Mouse (Mus musculus) hindbrain, postnatal 0 days (tissue): ENCODE results near the gene Arhgap8. TPM values are rescaled to one million over a fixed set of nuclear protein-coding genes. Genes with fewer than 3 reads are reported as not detected.

Source experiments
- ATAC-seq: fragments of 200-750 bp; cut with Nextera tagmentation; 2 replicates; pipeline ENCODE4 v1.8.0; 2017; ENCODE audit warnings: mild to moderate bottlenecking, moderate TSS enrichment, moderate library complexity
- DNase-seq: peaks from one replicate; pipeline ENCODE4 v3.0.0-alpha.2; 2015; ENCODE audit warnings: low spot score
- H3K27ac ChIP-seq: fragments of 300-500 bp; sonication (generic); 2 replicates; pipeline ENCODE4 v1.5.1; 2014; ENCODE audit warnings: mild to moderate bottlenecking
- H3K27me3 ChIP-seq: fragments of 300-500 bp; sonication (generic); 2 replicates; pipeline ENCODE4 v1.6.1; 2014; ENCODE audit warnings: low read length, mixed read lengths; ENCODE audit not compliant: insufficient read depth
- H3K36me3 ChIP-seq: fragments of 300-500 bp; sonication (generic); 2 replicates; pipeline ENCODE4 v1.6.1; 2014; ENCODE audit warnings: low read length, mixed read lengths; ENCODE audit not compliant: insufficient read depth
- H3K4me1 ChIP-seq: fragments of 300-500 bp; sonication (generic); 2 replicates; pipeline ENCODE4 v1.6.1; 2014; ENCODE audit warnings: antibody characterized with exemption, low read length, mixed read lengths; ENCODE audit not compliant: insufficient read depth
- H3K4me2 ChIP-seq: fragments of 300-500 bp; sonication (generic); 2 replicates; pipeline ENCODE4 v1.6.1; 2014; ENCODE audit warnings: low read depth, mild to moderate bottlenecking, low read length, moderate library complexity, mixed read lengths
- H3K4me3 ChIP-seq: fragments of 300-500 bp; sonication (generic); 2 replicates; pipeline ENCODE4 v1.5.1; 2014; ENCODE audit warnings: low read length
- H3K9ac ChIP-seq: fragments of 300-500 bp; sonication (generic); replicated peaks from 2 replicates; pipeline ENCODE4 v1.6.1; 2014; ENCODE audit warnings: mild to moderate bottlenecking, low read length, moderate library complexity, mixed read lengths
- H3K9me3 ChIP-seq: fragments of 300-500 bp; sonication (generic); 2 replicates; pipeline ENCODE4 v1.6.1; 2016; ENCODE audit warnings: low read length, mixed read lengths
- CTCF ChIP-seq: IDR thresholded peaks from 2 replicates; pipeline ENCODE4 v1.5.1; 2016; ENCODE audit warnings: antibody characterized with exemption, control low read depth, low read depth
- WGBS: fragments of 180-500 bp; shearing (Covaris S2); extraction: QIAGEN DNeasy Blood & Tissue Kit; methylation state at CpG from one replicate; pipeline ENCODE4 v1.1.7; 2014; 5-methylcytosine and 5-hydroxymethylcytosine counted together
- polyA plus RNA-seq: library from polyadenylated mRNA; unstranded; fragments of >200 nt; fragmentation: Nextera tagmentation; extraction: Ambion mirVana; gene quantifications from 2 replicates; pipeline ENCODE4 v1.2.1, GENCODE M21; 2015
- total RNA-seq: library from RNA; depleted of rRNA; stranded (reverse); fragments of >200 nt; gene quantifications from 2 replicates; pipeline ENCODE4 v1.2.3, GENCODE M21; 2014

Arhgap8 gene
- total and polyA plus RNA-seq, 2 experiments from 2014 or later, result 0.26 to 0.80 TPM

DNA sequence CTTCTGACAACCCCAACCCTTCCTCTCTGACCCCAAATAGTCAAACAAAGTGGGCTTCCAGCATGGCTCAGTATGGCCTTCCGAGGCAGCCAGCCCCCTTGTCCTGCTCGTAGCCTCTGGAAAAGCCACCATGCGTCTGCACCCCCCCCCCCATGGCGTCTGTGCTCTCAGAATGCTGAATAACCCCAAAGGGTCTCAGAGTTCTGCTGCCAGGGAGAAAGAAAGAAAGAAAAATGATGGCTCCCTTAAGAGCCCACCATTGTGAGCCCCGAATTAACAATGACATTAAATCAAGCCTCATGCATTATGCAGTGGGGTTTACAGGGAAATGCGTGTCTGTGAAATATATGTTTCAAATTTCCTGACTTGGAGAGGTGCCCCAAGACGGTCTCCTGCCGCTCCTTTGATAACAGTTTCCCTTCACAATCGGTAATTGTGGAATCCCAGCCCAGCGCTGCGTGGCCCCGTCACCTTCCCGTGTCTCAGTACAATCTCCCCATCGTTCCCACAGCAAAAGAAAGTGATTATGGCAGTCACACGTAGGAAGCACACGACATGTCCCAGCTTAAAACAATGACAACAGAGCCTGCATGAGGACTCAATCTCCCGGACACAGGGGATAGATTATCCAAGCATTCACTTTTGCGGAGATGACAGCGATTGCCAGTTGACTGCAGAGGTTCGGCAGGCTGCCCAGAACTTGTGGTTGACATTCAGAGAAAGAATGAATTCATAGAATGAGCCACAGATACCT, 55.7 kb downstream of the Arhgap8 start:
- no peaks in the 10 kb centered on the region for H3K27me3 ChIP-seq
- peak; percentile 63 for DNase-seq
- whole genome bisulfite sequencing, result 12% methylated on average over 20 of the region's 20 CpGs
- H3K36me3 ChIP-seq, result no peaks in the 10 kb centered on the region
- no peaks in the 10 kb centered on the region for H3K9me3 ChIP-seq
- no peak overlapping the region; the same call in 1 of the 2 replicates for H3K4me3 ChIP-seq
- no peak for ATAC-seq
- 0 out of 2 replicates have a peak, but pooled peaks cover 7% of the 10 kb centered on the region for H3K4me1 ChIP-seq
- H3K9ac ChIP-seq, result no peak overlapping the region
- peak overlapping the region; percentile 34 for H3K4me2 ChIP-seq
- TF ChIP-seq CTCF, result no peak
- 0 out of 2 replicates have a peak overlapping the region, but pooled peaks have one; percentile 0 for H3K27ac ChIP-seq

DNA sequence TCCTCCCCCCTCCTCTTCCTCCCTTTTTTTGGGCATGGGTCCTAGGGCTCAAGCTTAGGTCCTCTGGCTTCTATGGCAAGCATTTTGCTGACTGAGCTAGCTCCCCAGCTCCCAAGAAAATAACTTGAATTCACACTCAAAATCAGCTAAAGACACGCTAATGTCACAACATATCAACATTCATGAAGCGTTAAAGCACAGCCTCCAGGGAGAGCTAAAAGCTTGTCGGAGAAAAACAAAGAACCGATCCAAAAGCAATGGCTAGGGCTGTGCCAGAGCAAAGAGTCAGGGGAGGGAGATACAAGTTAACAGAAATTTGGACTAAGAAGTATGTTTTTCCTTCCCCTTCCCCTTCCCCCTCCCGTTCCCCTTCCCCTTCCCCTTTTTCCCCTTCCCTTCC, 58.7 kb downstream of the Arhgap8 start:
- no peak for TF ChIP-seq CTCF
- H3K4me1 ChIP-seq, result 0 out of 2 replicates have a peak, but pooled peaks cover 7% of the 10 kb centered on the region
- H3K9ac ChIP-seq, result no peak overlapping the region
- no peak overlapping the region for H3K4me2 ChIP-seq
- H3K36me3 ChIP-seq, result no peaks in the 10 kb centered on the region
- no peak overlapping the region for H3K27ac ChIP-seq
- ATAC-seq (no peak), DNase-seq (peak; percentile 40)
- H3K9me3 ChIP-seq, result no peaks in the 10 kb centered on the region
- no peak overlapping the region for H3K4me3 ChIP-seq
- no peaks in the 10 kb centered on the region for H3K27me3 ChIP-seq
- WGBS, result 15% methylated on average over 5 of the region's 5 CpGs

DNA sequence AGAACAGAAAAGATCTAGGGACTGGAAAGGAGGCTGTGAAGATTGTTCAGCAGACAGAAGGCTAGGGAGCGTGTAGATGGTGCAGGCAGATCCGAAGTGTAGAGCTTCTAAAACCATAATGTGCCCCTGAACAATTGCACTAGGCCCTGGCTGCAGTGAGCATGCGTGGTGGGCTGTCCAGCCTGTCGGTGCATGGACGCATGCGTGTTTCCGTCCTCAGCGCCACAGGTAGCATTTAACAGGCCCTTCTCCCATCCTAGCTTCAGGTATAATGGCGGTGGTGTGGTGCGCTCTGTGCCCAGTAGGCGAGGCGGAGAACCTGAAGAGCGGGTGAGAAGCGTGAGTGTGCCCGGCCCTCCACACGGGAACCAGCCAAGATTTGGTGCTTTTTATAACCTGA, 65.0 kb downstream of the Arhgap8 start:
- 96% methylated on average over 16 of the region's 16 CpGs for WGBS
- TF ChIP-seq CTCF, result no peak

GRCm38 (mm10) chr15:84787161-84787560, 67.3 kb downstream of the Arhgap8 start:
- DNase-seq, result no peak
- H3K4me1 ChIP-seq, result no peaks in the 10 kb centered on the region

More for the DNA sequence above, 65.0 kb downstream of the Arhgap8 start:
- DNase-seq, result no peak
- H3K4me1 ChIP-seq, result no peaks in the 10 kb centered on the region
- H3K4me3 ChIP-seq, result no peak overlapping the region
- peaks cover 4% of the 10 kb centered on the region; the same call in 1 of the 2 replicates for H3K36me3 ChIP-seq
- H3K4me2 ChIP-seq, result no peak overlapping the region
- no peak overlapping the region for H3K27ac ChIP-seq
- no peaks in the 10 kb centered on the region for H3K9me3 ChIP-seq
- ATAC-seq, result no peak
- H3K27me3 ChIP-seq, result no peaks in the 10 kb centered on the region
- no peak overlapping the region for H3K9ac ChIP-seq

DNA sequence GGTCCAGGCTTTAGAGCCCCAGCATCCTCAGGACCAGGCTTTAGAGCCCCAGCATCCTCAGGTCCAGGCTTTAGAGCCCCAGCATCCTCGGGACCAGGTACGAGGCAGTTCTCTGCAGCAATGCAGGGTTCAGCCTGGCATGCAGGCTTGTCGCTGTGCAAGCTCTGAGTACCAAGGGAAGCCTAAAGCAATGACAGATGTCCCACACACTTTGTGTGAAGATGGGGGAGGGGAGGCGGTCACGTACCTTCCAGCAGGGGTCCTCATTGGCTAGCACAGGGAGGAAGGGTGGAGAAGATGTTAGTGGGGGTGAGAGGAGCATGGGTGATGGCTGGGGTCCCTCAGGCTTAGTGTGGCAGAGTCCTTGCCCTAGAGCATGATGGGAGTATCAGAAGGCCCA, 73.8 kb downstream of the Arhgap8 start:
- no peak overlapping the region for H3K27ac ChIP-seq
- peak; percentile 22 for DNase-seq
- H3K4me2 ChIP-seq, result no peak overlapping the region
- WGBS, result 78% methylated on average over 5 of the region's 5 CpGs
- no peaks in the 10 kb centered on the region for H3K27me3 ChIP-seq
- no peak overlapping the region for H3K4me3 ChIP-seq
- H3K9ac ChIP-seq, result no peak overlapping the region
- peak; percentile 37 for TF ChIP-seq CTCF
- ATAC-seq, result no peak
- no peaks in the 10 kb centered on the region for H3K4me1 ChIP-seq
- H3K36me3 ChIP-seq, result peaks cover 8% of the 10 kb centered on the region; the same call in 1 of the 2 replicates
- H3K9me3 ChIP-seq, result no peaks in the 10 kb centered on the region

More at GRCm38 (mm10) chr15:84787161-84787560, 67.3 kb downstream of the Arhgap8 start:
- WGBS, result 47% methylated on average over 10 of the region's 10 CpGs
- H3K4me2 ChIP-seq, result no peak overlapping the region
- no peak for TF ChIP-seq CTCF
- H3K9me3 ChIP-seq, result no peaks in the 10 kb centered on the region
- no peaks in the 10 kb centered on the region for H3K27me3 ChIP-seq
- H3K36me3 ChIP-seq, result peaks cover 4% of the 10 kb centered on the region; the same call in 1 of the 2 replicates
- no peak overlapping the region for H3K9ac ChIP-seq
- no peak for ATAC-seq
- H3K4me3 ChIP-seq, result no peak overlapping the region
- H3K27ac ChIP-seq, result no peak overlapping the region

DNA sequence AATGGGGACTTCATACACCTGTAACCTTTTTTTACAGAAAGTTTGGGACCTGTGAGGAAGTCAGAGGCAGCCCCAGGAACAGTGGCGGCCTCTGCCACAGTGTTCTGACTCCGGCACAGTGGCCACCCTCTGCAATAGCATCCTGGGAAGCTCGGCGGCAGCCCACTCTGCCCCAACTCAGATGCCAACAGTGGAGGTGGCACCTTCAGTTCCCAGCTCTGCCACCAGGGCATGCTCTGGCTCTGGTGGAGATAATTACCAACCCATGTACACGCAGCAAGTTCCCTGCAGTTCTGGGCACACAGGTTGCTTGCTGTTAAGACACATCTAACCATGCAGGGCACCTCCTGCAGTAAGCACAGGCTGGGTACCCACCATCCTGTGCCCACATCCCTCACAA, 80.3 kb downstream of the Arhgap8 start:
- no peaks in the 10 kb centered on the region for H3K4me1 ChIP-seq
- no peaks in the 10 kb centered on the region for H3K27me3 ChIP-seq
- no peak overlapping the region for H3K9ac ChIP-seq
- no peak overlapping the region for H3K4me3 ChIP-seq
- H3K27ac ChIP-seq, result no peak overlapping the region
- ATAC-seq (peak; percentile 82), DNase-seq (peak; percentile 80)
- 47% methylated on average over 5 of the region's 5 CpGs for WGBS
- H3K4me2 ChIP-seq, result no peak overlapping the region
- peaks cover 8% of the 10 kb centered on the region; the same call in 1 of the 2 replicates for H3K36me3 ChIP-seq
- H3K9me3 ChIP-seq, result no peaks in the 10 kb centered on the region
- peak; percentile 91 for TF ChIP-seq CTCF

GRCm38 (mm10) chr15:84803685-84804084, 83.8 kb downstream of the Arhgap8 start:
- no peak overlapping the region for H3K4me2 ChIP-seq
- DNase-seq (peak; percentile 62), ATAC-seq (no peak)
- 45% methylated on average over 3 of the region's 3 CpGs for whole genome bisulfite sequencing
- no peaks in the 10 kb centered on the region for H3K9me3 ChIP-seq
- H3K4me1 ChIP-seq, result no peaks in the 10 kb centered on the region
- H3K4me3 ChIP-seq, result no peak overlapping the region
- H3K9ac ChIP-seq, result no peak overlapping the region
- TF ChIP-seq CTCF, result peak; percentile 77
- no peaks in the 10 kb centered on the region for H3K27me3 ChIP-seq
- H3K36me3 ChIP-seq, result no peaks in the 10 kb centered on the region
- no peak overlapping the region for H3K27ac ChIP-seq
